Mouse (Mus musculus) brain, adult 2 months (tissue): Measurements from ENCODE around the gene Smo.

ENCODE experiments used
- DNase-seq: peaks from one replicate; pipeline ENCODE4 v3.0.0; 2011; ENCODE audit warnings: low read depth, low spot score

Smo gene

GRCm38 (mm10) chr6:29774161-29774560 lies 38.9 kb downstream of the Smo start:
- no peak for DNase-seq

- peak; percentile 79 for DNase-seq
Measured at GRCm38 (mm10) chr6:29775609-29776008, 40.3 kb downstream of the Smo start.

DNA sequence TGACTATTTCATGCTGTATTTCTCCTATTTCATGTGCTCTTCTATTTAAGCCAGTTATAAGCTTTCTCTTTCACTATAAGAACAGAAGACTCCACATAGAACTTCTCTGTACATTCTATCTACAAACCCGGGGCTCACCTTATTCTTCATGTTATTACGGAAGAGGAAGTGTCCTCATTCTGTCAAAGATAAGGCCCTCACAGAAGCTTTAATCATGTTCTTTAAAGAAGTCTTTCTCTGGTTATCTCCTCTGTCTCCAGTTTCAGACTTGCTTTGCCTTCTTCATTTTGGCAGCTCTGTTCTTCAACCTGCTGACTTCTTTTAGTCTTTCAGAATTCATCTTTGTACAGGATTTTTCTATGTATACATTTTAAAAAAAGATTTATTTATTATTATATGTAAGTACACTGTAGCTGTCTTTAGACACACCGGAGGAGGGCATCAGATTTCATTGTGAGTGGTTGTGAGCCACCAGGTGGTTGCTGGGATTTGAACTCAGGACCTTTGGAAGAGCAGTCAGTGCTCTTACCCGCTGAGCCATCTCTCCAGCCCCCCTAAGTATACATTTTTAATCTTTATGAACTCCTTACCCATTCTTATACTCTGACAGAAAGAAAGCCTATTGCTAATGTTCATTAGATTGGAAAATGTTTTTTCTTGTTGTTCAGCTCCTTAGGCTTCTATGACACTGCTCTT lies 41.4 kb downstream of the Smo start:
- no peak for DNase-seq

DNA sequence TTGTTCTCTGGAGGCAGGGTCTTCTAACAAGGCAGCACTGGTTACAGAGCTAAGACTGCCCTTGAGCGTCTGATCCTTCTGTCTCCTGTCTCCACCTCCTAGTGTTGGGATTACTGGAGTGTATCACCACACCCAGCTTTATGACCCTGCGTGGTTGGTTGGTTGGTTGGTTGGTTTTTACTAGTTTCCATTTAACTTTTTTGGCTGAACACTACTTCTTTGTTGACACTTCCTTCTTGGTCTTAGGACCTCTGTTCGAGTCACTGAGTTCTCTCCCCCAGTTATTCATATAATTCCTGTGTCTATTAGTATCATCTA lies 41.9 kb downstream of the Smo start:
- DNase-seq, result no peak

DNA sequence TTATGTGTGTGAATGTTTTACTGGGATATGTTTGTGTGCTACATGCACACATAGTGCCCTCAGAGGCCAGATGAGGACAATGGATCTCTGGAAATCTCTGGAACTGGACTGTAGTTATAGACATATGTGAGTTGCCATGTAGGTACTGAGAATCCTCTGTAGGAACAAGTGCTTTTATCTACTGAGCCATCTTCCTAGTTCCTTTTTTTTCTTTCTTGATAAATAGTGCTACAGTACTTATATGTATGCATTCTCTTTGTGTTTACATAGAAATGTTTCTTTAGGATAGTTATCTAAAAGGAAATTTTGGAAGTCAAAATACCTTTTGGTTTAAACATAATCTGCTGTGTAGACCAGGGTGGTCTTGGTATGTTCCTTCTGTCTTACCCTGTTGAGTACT lies 44.8 kb downstream of the Smo start:
- no peak for DNase-seq

DNA sequence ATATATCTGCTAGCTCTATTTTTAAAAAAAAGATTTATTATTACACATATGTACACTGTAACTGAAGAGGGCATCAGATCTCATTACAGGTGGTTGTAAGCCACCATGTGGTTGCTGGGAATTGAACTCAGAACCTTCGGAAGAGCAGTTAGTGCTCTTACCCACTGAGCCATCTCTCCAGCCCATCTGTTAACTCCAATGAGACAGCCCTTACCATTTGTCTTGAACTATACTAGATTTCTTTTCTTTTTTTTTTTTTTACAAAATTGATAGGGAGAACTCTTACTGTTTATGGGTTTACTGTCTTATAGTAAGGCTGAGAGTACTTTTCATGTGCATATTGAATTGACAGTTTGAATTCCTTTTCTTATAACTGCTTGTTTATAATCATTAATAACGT lies 45.3 kb downstream of the Smo start:
- no peak for DNase-seq

DNA sequence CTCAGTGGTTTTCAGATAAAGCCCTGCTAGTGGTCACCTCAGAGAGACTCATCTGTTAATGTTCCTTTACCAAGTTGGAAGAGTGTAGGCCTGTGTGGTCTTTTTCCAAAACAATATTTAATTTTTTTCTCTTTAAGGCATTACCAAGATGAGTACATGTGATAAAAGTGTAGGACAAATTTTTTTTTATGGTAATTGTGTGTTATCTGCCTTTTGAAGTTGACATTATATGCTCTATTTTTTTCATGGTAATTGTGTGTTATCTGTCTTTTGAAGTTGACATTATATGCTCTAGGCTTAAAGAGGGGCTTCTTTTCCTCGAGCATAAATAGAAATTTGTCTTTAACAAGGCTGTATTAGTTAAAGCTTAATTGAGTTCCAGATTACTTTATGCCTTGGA lies 46.9 kb downstream of the Smo start:
- DNase-seq, result no peak

- no peak for DNase-seq
Measured at GRCm38 (mm10) chr6:29783960-29784359, 48.7 kb downstream of the Smo start.

DNA sequence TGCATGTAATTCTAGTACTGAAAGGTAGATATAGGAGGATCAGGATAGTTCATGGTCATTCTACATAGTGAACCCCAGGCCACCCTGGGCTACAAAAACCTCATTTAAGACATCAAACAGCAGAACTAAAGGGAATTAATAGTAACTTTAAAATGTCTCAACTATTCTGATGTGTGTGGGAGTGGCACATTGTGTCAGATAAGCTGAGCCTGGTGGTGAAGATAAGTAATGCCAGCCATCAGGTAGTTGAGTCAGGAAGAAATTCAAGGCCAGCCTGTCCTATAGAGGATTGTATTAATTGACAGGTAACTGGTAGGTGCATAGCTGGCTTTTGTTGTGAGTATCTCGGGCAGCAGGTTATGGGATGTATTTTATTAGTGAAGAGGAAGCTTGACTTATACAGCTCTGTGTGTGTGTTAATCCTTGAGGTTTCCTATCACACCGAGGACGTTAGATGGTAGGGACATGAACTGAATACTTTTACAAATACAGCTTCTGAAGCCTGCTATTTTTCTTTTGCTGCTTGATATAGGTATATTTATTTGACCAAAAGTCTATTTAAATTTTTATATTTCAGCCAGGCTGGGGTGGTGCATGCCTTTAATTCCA lies 49.2 kb downstream of the Smo start:
- no peak for DNase-seq

DNA sequence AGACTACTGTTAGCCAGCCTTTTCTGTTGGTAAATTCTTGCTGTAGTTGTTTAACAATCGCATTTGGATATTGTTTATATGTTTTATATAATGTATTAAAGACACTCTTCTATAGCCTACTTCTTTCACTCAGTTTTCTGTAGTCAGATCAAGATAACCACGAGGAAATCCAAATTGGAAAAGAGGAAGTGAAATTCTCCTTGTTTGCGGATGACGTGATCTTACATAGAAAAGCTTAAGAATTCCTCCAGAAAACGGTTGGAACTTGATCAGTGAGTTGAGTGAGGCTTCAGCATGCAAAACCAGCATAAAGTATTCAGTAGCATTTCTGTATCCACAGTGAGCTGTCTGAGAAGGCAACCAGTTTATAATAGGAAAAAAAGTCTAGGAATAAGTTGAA lies 50.5 kb downstream of the Smo start:
- no peak for DNase-seq

GRCm38 (mm10) chr6:29788779-29789350 lies 53.6 kb downstream of the Smo start:
- peak; percentile 47 for DNase-seq

DNA sequence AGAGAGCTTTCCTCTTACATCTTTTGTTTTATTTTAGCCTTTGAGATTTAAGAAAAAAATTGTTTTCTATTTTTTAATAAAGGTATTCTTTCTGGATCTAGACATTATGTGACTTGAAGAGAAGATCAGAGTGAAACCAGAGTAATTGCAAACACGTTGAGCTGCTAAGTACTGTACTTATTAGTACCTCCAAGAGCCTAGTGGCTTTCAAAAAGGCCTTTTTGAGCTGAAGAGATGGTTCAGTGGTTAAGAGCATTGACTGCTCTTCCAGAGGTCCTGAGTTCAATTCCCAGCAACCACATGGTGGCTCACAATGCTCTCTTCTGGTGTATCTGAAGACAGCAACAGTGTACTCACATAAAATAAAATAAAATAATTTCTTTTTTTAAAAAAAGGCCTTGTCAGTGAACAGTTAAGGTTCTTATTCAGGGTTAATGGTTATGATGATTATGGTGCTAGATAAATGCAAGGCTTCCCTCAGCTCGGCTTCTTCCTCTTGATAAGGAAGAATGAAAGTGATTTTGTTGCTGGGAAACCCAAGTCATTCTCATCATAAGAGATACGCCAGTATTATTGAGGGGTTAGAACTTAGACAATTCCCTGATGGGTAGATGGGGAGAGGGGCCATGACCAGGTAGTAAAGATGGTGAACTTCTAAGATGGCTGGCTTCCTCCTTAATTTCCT lies 54.9 kb downstream of the Smo start:
- DNase-seq, result no peak

DNA sequence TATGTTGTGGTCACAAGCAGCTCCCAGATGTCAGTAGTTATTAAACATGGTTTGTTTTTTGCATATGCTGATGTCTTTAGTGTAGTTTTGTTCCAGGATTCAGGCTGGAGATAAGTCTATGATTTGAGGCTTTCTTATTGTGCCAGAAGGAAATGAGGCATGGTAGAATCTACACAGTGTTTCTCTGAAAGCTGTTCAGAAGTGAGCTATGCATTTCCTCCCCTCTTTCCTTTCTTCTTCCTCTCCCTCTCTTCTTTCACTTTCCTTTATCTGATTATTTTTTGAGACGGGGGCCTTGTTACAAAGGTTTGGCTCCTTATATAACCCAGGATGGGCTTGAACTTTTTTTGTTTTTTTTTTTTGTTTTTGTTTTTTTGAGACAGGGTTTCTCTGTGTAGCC lies 58.2 kb downstream of the Smo start:
- DNase-seq, result no peak

- DNase-seq, result no peak
Measured at GRCm38 (mm10) chr6:29794582-29794981, 59.3 kb downstream of the Smo start.

DNA sequence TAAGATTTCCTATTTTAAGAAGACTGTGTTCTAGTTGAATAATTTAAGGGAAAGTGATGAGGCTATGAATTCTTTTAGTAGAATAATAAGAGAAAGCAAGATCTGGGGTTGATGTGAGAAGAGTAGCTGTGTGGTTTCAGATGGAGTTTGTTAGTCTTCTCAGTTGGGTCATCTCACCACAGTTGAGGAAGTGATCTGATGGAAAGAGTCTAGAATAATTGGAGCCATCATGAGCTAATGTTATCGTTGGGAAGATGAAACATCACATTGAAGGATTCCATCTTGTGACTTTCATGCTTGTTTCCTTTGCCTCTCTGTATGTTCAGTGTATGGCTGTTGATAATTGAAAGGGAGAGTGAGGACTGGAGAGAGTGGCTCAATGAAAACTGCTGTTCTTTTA lies 67.7 kb downstream of the Smo start:
- DNase-seq, result no peak

- DNase-seq, result no peak
Measured at GRCm38 (mm10) chr6:29804006-29804405, 68.7 kb downstream of the Smo start.

DNA sequence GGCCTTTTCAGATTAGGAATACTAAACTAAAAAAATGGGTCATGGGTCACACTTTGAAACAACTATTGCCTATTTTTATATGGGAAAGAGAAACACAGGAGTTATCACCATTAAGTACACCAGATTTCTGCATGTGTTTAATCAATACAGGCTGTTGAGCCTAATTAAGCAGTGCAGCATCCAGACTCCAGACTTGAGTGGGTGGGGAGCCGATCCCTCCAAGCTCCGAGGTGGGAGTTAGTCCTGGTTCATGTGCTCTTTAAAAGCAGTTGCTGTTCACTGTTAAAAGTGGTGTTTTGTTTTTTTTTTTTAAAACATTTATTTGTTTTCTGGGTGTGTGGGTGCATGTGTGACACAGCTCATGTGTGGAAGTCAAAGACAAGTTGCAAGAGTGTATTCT lies 70.1 kb downstream of the Smo start:
- DNase-seq, result peak; percentile 60
